Mouse (Mus musculus) spleen, adult 2 months (tissue): Measurements from ENCODE around the gene Golga2.

Experiments
- CTCF ChIP-seq: fragments of 200-500 bp; IDR thresholded peaks from 2 replicates; pipeline ENCODE4 v1.5.1; 2011; ENCODE audit warnings: mild to moderate bottlenecking, inconsistent platforms; ENCODE audit not compliant: insufficient read depth, insufficient read length, insufficient replicate concordance; ENCODE audit errors: extremely low read depth
- POLR2A ChIP-seq: fragments of 200-500 bp; IDR thresholded peaks from 2 replicates; pipeline ENCODE4 v1.6.1; 2011; ENCODE audit warnings: low read depth, low read length, inconsistent platforms

- TF ChIP-seq CTCF (no peak), POLR2A (no peak)
These were observed 3.2 kb upstream of the Golga2 start for GRCm38 (mm10) chr2:32283986-32284385.
